Mouse (Mus musculus): ENCODE measurements around the gene Gm45844. TPM values are rescaled to one million over a fixed set of nuclear protein-coding genes. Genes with fewer than 3 reads are reported as not detected.
"Not testable (repeated sequence)": the region's sequence is repeated elsewhere in the genome, so short reads cannot be mapped to it uniquely, and the experiment has no call there.

Gm45844 gene
- 10 to 100 TPM; 11.4 to 12.1 TPM for total RNA-seq (2021)
- long read RNA-seq, experiment 1, partial matches to known transcripts = 1 of 5 reads
- long read RNA-seq, experiment 1, other reads (novel, unspliced or antisense) = 4 of 5 reads
- long read RNA-seq, experiment 2, partial matches to known transcripts = 0 of 2 reads
- long read RNA-seq, experiment 2, other reads (novel, unspliced or antisense) = 2 of 2 reads

DNA sequence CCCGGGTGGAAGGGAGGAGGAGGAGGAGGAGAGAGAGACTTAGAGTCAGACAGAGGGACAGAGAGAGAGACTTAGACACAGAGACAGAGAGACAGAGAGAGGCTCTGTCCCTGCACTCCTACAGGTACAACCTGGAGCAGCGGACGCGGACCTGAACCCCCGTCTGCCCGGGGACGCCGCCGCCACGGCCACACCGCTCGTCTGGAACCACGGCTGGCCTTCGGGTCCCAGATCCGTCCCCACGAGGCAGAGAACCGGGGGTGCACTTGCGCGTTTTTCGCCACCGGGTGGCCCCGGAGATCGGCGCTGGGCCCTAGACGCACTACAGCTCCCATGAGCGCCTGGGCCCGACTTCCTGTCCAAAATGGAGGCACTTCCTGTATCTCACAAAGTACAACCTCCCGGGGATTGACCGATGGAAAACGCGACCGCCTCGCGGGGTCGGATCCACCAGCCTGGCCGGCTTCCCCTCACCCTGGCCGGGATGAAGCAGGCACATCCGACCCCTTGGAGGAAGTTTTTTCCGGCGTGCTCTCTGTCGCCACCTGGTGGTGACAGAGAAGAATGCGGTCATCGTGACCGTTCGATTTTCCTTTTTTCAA is at the start of gene Gm45844:
Gene Gm45844 (minus strand): TSS at position 324 of the 602 bp plus-strand sequence.
- peak; percentile 95 to 96 for DNase-seq (ENCODE audit: extremely low spot score in 1 of 2, low spot score in 2 of 2)
- peak; percentile 97 for TF ChIP-seq CTCF (IDR thresholded peaks at IDR 0.05)
- intact Hi-C loops (cut with DNase I) = loop anchor here (5.0 to 10.0 kb wide), 3 partner anchors 141 to 693 kb away; partner anchors contain the start of gene Zfp773
- Histone ChIP-seq H3K27ac (peak within 1 kb of the TSS; percentile 69), H3K4me3 (peak within 1 kb of the TSS; percentile 57)

DNA sequence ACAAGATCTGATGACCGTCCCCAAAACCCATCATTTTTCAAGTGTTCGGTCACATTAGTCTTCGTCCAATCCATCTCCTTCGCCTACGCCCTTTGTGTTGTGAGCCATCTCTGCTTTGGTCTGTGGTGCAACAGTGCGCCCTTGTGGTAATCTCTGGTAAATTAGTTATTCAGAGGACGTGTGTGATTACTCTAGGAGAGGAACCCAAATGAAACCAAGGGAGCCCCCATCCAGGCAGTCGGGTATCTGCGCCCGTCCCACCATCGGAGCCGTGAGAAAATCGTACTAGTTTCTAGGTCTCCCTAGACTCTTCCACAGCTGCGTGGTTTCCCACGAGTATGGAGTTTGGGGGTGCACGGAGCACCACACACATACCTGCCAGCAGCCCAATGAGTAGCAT is 17.5 kb upstream of the Gm45844 start:
- peak; percentile 51 to 59 for DNase-seq (ENCODE audit: extremely low spot score in 1 of 2, low spot score in 2 of 2)
- no peak overlapping the region for H3K4me3 ChIP-seq
- peak; percentile 61 for TF ChIP-seq CTCF (IDR thresholded peaks at IDR 0.05)
- H3K27ac ChIP-seq = no peak overlapping the region
- intact Hi-C loops (cut with DNase I) = loop anchor here (5.0 to 10.0 kb wide), 5 partner anchors 108 to 1141 kb away; partner anchors contain the start of genes Zfp418, Zfp773, Zfp78 and Zfp787

DNA sequence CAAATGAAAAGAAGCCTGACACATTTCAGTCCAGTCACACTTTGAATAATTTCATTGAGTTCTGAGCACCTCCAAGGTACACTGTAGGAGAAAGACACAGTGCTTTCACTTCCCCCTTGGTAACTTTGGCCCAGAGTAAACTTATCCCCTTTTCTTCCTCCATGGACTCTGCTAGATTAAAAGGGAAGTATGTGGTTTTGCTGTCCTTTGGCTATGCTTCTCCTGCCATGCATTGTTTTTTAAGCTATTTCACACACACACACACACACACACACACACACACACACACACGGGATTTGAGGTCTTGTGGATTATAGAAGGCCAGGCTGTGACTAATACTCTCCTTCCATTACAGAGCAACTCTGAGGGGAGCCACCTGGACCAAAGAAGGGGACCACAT is 3.3 kb upstream of the Gm45844 start:
- no peak for DNase-seq (ENCODE audit: extremely low spot score in 1 of 2, low spot score in 2 of 2)
- no peak for TF ChIP-seq CTCF (IDR thresholded peaks at IDR 0.05)
- intact Hi-C loops (cut with DNase I) = loop anchor here (5.0 kb wide), 3 partner anchors 159 to 849 kb away; partner anchors contain the start of gene Zfp954

DNA sequence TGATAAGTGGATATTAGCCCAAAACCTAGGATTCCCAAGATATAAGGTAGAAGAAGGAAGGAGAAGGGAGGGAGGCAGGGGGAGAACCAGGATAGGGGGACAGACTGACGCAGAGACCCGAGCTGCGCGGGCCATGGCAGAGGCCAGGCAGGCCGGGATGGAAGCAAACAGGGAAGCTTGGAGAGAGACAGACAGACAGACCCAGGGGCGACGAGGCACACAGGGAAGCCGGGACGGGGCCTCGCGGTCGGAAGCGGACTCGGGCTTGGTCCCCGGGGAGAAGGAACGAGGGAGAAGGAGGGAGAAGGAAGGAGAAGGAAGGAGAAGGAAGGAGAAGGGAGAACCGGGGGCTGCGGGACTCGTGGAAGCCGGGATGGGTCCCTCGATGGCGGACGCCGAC is 533 bp downstream of the Gm45844 start:
- intact Hi-C loops (cut with DNase I) = loop anchor here (5.0 to 10.0 kb wide), 3 partner anchors 140 to 693 kb away; partner anchors contain the start of gene Zfp773
- peak overlapping the region; percentile 57 for H3K4me3 ChIP-seq
- H3K27ac ChIP-seq = peak overlapping the region; percentile 69
- not testable (repeated sequence) for DNase-seq (ENCODE audit: extremely low spot score in 1 of 2, low spot score in 2 of 2)

More for the DNA sequence above, 3.3 kb upstream of the Gm45844 start:
- H3K27ac ChIP-seq = no peak overlapping the region
- H3K4me3 ChIP-seq = no peak overlapping the region

DNA sequence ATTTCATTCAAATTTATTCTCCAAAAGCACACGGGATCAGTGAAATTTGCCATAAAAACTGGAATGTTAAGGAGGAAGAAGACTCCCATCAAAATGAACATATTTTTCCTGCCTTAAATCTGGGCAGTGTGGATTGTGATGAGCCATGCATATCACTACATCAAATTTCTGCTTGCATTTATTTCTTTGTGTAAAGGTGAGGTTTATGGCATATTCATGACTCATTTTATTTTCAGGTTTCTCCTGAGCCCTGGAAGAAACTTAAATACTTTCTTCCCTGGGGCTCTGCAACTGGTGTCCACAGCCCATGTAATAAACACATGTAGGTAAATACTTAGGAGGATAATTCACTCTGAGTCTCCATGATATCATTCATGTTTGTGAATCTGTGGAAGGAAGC is 30.9 kb downstream of the Gm45844 start, which contains the start of gene Vmn2r29:
Gene Vmn2r29 (minus strand): TSS at position 101 of the 400 bp plus-strand sequence.
- DNase-seq (ENCODE audit: extremely low spot score in 1 of 2, low spot score in 2 of 2); intact Hi-C loops (cut with DNase I); H3K4me3 ChIP-seq; H3K27ac ChIP-seq: not testable (repeated sequence)

DNA sequence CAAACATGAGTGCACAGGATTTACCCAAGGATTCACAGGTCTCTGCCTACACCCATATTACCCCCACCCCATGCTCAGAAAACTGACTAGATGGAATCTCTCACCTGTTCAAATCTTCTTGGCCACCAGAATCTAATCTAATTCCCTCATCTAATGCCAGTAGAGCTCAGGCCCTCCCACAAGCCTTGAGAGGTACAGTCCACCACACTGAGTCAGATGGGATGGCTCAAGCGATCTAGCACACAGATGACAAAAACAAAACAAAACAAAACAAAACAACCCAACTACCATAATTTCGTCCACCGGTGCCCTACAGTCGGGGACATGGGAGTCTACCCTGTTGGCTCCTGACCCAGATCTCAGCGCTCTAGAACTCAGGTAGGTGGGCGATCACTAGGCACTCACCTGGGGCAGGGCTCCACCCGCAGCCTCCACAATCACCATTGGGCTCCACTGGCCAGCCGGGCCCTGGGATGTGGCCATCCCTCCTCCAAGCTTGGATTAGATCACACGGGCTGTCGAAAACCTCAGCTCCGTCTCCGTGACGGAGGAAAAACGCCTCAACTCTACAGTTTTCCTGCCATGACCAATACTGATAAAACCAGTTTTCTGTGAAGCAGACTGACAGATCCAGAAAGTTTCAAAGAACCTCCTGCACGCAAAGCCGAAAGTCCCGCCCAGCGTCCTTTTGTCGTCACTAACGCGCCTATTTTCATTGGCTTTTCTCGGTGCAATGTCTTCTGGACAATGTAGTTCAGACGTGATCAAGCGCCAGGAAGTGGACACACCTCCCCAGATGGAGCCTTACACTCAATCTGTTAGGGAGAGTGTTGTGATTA is 68.6 kb downstream of the Gm45844 start, which contains the start of gene Zfp772:
Gene Zfp772 (minus strand): TSS at position 686 of the 839 bp plus-strand sequence.
- intact Hi-C loops (cut with DNase I); H3K27ac ChIP-seq: not testable (repeated sequence)
- DNase-seq (ENCODE audit: extremely low spot score in 1 of 2, low spot score in 2 of 2) = peak; percentile 29 to 32
- H3K4me3 ChIP-seq = peak within 1 kb of the TSS; percentile 47

DNA sequence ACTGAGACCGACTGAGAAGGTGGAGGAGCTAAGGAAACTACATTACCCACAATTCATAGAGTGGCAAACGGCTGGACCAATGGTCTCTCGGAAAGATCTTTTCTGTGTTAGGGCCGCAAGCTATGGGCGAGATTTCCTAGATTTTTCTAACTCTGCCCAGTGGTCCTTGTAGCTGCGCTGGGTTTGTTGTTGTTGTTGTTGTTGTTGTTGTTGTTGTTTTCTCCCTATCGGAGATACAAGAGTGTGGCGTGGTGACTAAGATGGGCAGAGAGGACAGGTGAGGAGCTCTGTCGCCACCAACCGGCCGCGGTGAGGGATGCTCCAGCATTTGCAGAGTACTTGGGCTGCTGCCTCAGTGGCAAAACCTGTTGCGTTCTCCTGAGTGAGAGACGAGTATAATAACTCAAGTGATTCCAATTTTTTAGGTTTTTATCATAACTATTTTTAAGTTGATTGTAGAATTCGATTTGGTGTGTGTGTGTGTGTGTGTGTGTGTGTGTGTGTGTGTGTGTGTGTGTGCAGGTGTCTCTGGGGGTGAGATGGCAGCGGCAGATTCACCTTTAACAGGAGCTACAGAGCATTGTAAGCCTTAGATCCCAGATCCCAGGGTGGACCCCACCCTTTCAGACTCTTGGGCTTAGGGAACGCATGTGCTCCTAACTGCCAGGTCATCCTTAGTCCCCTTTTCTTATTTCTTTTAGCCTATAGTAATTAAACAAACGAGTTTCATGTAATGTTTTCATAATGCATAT is 89.7 kb downstream of the Gm45844 start:
- H3K27ac ChIP-seq = peak overlapping the region; percentile 53; the same call in 1 of the 2 replicates
- peak overlapping the region; percentile 50 for H3K4me3 ChIP-seq
- intact Hi-C loops (cut with DNase I) = loop anchor here (5.0 to 10.0 kb wide), 3 partner anchors 66 to 604 kb away; partner anchors contain the start of gene Zfp954
- peak; percentile 80 for DNase-seq (ENCODE audit: extremely low spot score in 1 of 2, low spot score in 2 of 2)
- peak; percentile 68 for TF ChIP-seq CTCF (IDR thresholded peaks at IDR 0.05)

DNA sequence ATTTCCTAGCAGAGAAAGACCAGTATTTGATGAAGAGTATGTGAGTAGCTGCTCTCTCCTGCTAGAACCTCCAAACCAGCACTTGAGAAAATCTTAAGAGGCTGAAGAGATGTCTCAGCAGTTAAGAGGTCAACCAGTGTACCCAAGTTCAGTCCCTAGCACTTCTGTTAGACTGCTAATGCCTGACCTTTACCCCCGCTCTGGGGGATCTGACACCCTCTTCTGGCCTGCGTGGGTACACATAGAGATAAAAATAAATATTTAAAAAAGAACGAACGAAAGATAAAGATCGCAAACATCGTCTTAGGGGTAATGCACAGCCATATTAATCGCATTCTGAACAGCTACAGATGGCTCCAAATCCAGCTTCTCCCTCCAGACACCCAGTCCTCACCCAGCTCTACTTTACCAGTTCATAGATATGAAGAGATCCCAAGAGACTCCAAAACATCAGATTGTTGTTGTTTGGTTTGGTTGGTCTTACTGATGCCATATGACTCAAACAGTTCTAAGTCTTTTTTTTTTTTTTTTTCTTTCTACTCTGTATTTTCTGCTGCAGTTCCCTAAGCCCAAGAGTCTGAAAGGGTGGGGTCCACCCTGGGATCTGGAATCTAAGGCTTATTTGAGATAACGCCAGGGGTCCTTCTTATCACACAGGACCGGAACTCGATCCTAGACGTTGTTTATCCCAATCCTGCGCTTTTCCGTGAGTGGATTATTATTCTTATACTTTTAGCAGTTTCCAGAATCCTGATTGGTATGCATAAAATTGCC is 90.5 kb downstream of the Gm45844 start:
- DNase-seq (ENCODE audit: extremely low spot score in 1 of 2, low spot score in 2 of 2) = no peak

DNA sequence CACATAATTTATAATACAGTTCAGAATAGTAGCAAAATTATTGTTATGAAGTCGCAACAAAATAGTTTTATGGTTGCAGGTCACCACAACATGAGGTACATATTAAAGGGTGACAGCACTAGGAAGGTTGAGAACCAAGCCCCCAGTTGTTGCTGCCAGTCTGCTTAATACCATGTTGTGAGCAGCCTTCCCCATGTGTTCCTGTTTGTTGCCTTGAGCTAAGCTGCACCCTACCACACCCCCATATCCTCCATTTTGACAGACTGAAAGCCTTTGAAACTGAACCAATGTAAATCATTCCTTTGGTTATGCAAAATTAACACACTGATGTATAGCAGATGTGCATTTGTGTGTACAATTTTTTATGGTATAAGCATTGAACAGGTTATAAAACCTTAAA is 92.2 kb downstream of the Gm45844 start:
- Histone ChIP-seq H3K4me3 (no peak overlapping the region), H3K27ac (no peak overlapping the region)
- no peak for DNase-seq (ENCODE audit: extremely low spot score in 1 of 2, low spot score in 2 of 2)
- TF ChIP-seq CTCF (IDR thresholded peaks at IDR 0.05) = no peak
- intact Hi-C loops (cut with DNase I) = loop anchor here (5.0 to 10.0 kb wide), 3 partner anchors 64 to 601 kb away; partner anchors contain the start of gene Zfp954

More for the DNA sequence above, 90.5 kb downstream of the Gm45844 start:
- Histone ChIP-seq H3K27ac (no peak overlapping the region; the same call in 1 of the 2 replicates), H3K4me3 (peak overlapping the region; percentile 50)
- TF ChIP-seq CTCF (IDR thresholded peaks at IDR 0.05) = no peak; the same call in 1 of the 2 replicates
- intact Hi-C loops (cut with DNase I) = loop anchor here (5.0 to 10.0 kb wide), 3 partner anchors 65 to 603 kb away; partner anchors contain the start of gene Zfp954

All from left cerebral cortex, adult 2 months (tissue).